Mouse (Mus musculus) embryonic fibroblast, embryonic 13.5 days (primary cell): ENCODE results near the gene Naa30.

Source experiments
- CTCF ChIP-seq: IDR thresholded peaks from 2 replicates; pipeline ENCODE4 v1.5.1; 2011; ENCODE audit warnings: mild to moderate bottlenecking, control low read depth, low read length, moderate library complexity, borderline replicate concordance; ENCODE audit not compliant: insufficient read depth
- POLR2A ChIP-seq: IDR thresholded peaks from 2 replicates; pipeline ENCODE4 v1.6.1; 2011; ENCODE audit warnings: low read depth, mild to moderate bottlenecking, control low read depth, low read length, moderate library complexity

DNA sequence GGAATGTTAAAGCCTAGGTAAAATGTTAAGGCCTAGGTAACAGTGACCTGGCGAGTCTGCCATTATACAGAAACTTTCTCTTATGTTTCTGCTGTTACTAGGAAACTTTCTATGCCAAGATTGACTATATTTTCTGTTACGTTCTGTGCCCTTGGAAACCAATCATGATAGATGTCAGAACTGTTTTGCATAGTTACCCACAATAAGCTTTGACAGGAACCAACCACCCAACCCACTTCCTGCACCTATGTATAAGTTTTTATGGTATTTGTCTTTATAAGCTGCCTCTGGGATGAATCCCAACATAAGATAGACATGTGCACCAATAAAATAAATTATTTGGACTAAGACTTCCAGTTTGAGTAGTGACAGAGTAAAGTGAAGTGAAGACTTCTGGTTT is 49.7 kb downstream of the Naa30 start:
- TF ChIP-seq POLR2A (no peak), CTCF (no peak)
